Mouse (Mus musculus): Measurements from ENCODE around the gene Slf2.

- TF ChIP-seq CTCF (IDR thresholded peaks at IDR 0.05; ENCODE audit: control insufficient read depth, insufficient read depth, low read length) (no peak), POLR2A (IDR thresholded peaks at IDR 0.05; ENCODE audit: borderline replicate concordance, control insufficient read depth, low read depth, low read length) (no peak)
Measured at GRCm38 (mm10) chr19:44965978-44966377, 35.0 kb downstream of the Slf2 start.

Data from bone marrow, adult 2 months (tissue).